Mouse (Mus musculus) lung, embryonic 14.5 days (tissue): ENCODE measurements around the gene Ern1. TPM values are rescaled to one million over a fixed set of nuclear protein-coding genes. Genes with fewer than 3 reads are reported as not detected.

ENCODE experiments used
- ATAC-seq: fragments of 200-750 bp; cut with Nextera tagmentation; 2 replicates; pipeline ENCODE4 v1.8.0; 2017; ENCODE audit warnings: mild to moderate bottlenecking, moderate TSS enrichment, moderate library complexity; ENCODE audit not compliant: insufficient read depth
- DNase-seq: peaks from one replicate; pipeline ENCODE4 v3.0.0-alpha.2; 2015
- H3K27ac ChIP-seq: fragments of 300-500 bp; sonication (generic); 2 replicates; pipeline ENCODE4 v1.5.1; 2014; ENCODE audit warnings: low read depth, mild to moderate bottlenecking, moderate library complexity
- H3K27me3 ChIP-seq: fragments of 300-500 bp; sonication (generic); 2 replicates; pipeline ENCODE4 v1.6.1; 2014; ENCODE audit warnings: low read length, control low read depth; ENCODE audit not compliant: insufficient read depth
- H3K36me3 ChIP-seq: fragments of 300-500 bp; sonication (generic); 2 replicates; pipeline ENCODE4 v1.6.1; 2014; ENCODE audit warnings: control low read depth; ENCODE audit not compliant: insufficient read depth
- H3K4me1 ChIP-seq: fragments of 300-500 bp; sonication (generic); 2 replicates; pipeline ENCODE4 v1.6.1; 2014; ENCODE audit warnings: antibody characterized with exemption, control low read depth; ENCODE audit not compliant: insufficient read depth
- H3K4me2 ChIP-seq: fragments of 300-500 bp; sonication (generic); 2 replicates; pipeline ENCODE4 v1.6.1; 2014; ENCODE audit warnings: mild to moderate bottlenecking
- H3K4me3 ChIP-seq: fragments of 300-500 bp; sonication (generic); 2 replicates; pipeline ENCODE4 v1.5.1; 2014; ENCODE audit warnings: low read depth, low read length
- H3K9ac ChIP-seq: fragments of 300-500 bp; sonication (generic); 2 replicates; pipeline ENCODE4 v1.6.1; 2014
- H3K9me3 ChIP-seq: fragments of 300-500 bp; sonication (generic); 2 replicates; pipeline ENCODE4 v1.6.1; 2016; ENCODE audit warnings: low read depth, low read length, control low read depth
- CTCF ChIP-seq: IDR thresholded peaks from 2 replicates; pipeline ENCODE4 v1.5.1; 2016; ENCODE audit warnings: antibody characterized with exemption, low read depth
- WGBS: fragments of 180-500 bp; shearing (Covaris S2); extraction: QIAGEN DNeasy Blood & Tissue Kit; methylation state at CpG from one replicate; pipeline ENCODE4 v1.1.7; 2014; 5-methylcytosine and 5-hydroxymethylcytosine counted together
- polyA plus RNA-seq: library from polyadenylated mRNA; unstranded; fragments of >200 nt; fragmentation: Nextera tagmentation; extraction: Ambion mirVana; gene quantifications from 2 replicates; pipeline ENCODE4 v1.2.1, GENCODE M21; 2014

Ern1 gene
- polyA plus RNA-seq, 1 experiment from 2014 or later: 8.6 TPM

DNA sequence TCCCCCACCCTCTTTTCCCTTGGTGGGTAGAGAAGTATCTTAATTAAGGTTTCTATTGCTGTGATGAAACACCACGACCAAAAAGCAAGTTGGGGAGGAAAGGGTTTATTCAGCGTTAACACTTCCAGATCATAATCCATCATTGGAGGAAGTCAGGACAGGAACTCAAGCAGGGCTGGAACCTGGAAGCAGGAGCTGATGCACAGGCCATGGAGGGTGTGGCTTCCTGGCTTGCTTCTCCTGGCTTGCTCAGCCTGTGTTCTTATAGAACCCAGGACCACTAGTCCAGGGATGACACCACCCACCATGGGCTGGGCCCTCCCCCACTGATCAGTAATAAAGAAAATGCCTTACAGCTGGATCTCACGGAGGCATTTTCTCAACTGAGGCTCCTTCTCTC lies 96.9 kb downstream of the Ern1 start:
- H3K27ac ChIP-seq: no peak overlapping the region
- H3K36me3 ChIP-seq: no peaks in the 10 kb centered on the region

DNA sequence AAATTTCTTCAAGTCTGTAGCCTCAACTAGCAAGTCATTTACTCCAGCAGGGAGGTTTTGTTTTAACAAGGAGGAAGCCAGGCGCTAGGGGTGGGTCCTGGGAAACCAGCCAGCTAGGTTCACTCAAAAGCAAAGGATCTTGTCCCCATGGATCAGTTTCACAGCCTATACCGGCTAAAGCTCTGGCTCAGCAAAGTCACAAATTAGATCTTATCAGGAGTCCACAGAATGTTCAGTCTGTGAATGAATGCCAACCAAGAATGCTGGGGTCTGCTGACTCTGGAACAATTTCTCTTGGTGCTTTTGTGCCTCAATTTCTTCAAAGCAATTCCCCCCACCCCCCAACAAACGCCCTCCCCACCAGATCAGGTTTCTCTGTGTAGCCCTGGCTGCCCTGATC lies 98.0 kb downstream of the Ern1 start:
- Histone ChIP-seq H3K4me2 (no peak overlapping the region), H3K9ac (no peak overlapping the region), H3K27me3 (no peaks in the 10 kb centered on the region), H3K36me3 (no peaks in the 10 kb centered on the region), H3K9me3 (no peaks in the 10 kb centered on the region), H3K4me1 (0 out of 2 replicates have a peak, but pooled peaks cover 3% of the 10 kb centered on the region), H3K4me3 (no peak overlapping the region), H3K27ac (no peak overlapping the region)
- no peak for ATAC-seq
- no peak for TF ChIP-seq CTCF
- WGBS: 10% methylated on average over 3 of the region's 3 CpGs
- DNase-seq: peak; percentile 50

More for the DNA sequence above, 96.9 kb downstream of the Ern1 start:
- H3K9ac ChIP-seq: no peak overlapping the region
- H3K4me1 ChIP-seq: 0 out of 2 replicates have a peak, but pooled peaks cover 3% of the 10 kb centered on the region
- ATAC-seq: peak; percentile 39; the same call in 1 of the 2 replicates
- H3K9me3 ChIP-seq: no peaks in the 10 kb centered on the region
- H3K27me3 ChIP-seq: no peaks in the 10 kb centered on the region
- H3K4me3 ChIP-seq: no peak overlapping the region
- DNase-seq: peak; percentile 20
- TF ChIP-seq CTCF: no peak
- 33% methylated on average over 3 of the region's 3 CpGs for WGBS
- no peak overlapping the region for H3K4me2 ChIP-seq

GRCm38 (mm10) chr11:106387791-106388216 lies 99.8 kb downstream of the Ern1 start, which contains the start of gene Icam2:
TSS of gene Icam2 (minus strand) at chr11:106388075.
- no peak for ATAC-seq
- Histone ChIP-seq H3K36me3 (no peaks in the 10 kb centered on the region), H3K27ac (no peak within 1 kb of the TSS), H3K4me3 (no peak within 1 kb of the TSS), H3K4me1 (0 out of 2 replicates have a peak, but pooled peaks cover 3% of the 10 kb centered on the region), H3K4me2 (no peak within 1 kb of the TSS), H3K27me3 (no peaks in the 10 kb centered on the region), H3K9ac (no peak within 1 kb of the TSS), H3K9me3 (no peaks in the 10 kb centered on the region)
- peak; percentile 19 for DNase-seq
- TF ChIP-seq CTCF: no peak
- 65% methylated on average over 6 of the region's 6 CpGs for WGBS

- 60% methylated on average over 6 of the region's 6 CpGs for WGBS
- no peak overlapping the region for H3K27ac ChIP-seq
- no peak for ATAC-seq
Observed at GRCm38 (mm10) chr11:106387020-106387419, 100.6 kb downstream of the Ern1 start.

GRCm38 (mm10) chr11:106386409-106386808 lies 101.2 kb downstream of the Ern1 start:
- ATAC-seq: no peak
- H3K36me3 ChIP-seq: no peaks in the 10 kb centered on the region
- 82% methylated on average over 3 of the region's 3 CpGs for WGBS

More at GRCm38 (mm10) chr11:106387020-106387419, 100.6 kb downstream of the Ern1 start:
- Histone ChIP-seq H3K27me3 (no peaks in the 10 kb centered on the region), H3K9me3 (no peaks in the 10 kb centered on the region), H3K36me3 (no peaks in the 10 kb centered on the region), H3K4me1 (0 out of 2 replicates have a peak, but pooled peaks cover 3% of the 10 kb centered on the region), H3K4me3 (no peak overlapping the region), H3K9ac (no peak overlapping the region), H3K4me2 (no peak overlapping the region)
- DNase-seq: no peak
- TF ChIP-seq CTCF: no peak

DNA sequence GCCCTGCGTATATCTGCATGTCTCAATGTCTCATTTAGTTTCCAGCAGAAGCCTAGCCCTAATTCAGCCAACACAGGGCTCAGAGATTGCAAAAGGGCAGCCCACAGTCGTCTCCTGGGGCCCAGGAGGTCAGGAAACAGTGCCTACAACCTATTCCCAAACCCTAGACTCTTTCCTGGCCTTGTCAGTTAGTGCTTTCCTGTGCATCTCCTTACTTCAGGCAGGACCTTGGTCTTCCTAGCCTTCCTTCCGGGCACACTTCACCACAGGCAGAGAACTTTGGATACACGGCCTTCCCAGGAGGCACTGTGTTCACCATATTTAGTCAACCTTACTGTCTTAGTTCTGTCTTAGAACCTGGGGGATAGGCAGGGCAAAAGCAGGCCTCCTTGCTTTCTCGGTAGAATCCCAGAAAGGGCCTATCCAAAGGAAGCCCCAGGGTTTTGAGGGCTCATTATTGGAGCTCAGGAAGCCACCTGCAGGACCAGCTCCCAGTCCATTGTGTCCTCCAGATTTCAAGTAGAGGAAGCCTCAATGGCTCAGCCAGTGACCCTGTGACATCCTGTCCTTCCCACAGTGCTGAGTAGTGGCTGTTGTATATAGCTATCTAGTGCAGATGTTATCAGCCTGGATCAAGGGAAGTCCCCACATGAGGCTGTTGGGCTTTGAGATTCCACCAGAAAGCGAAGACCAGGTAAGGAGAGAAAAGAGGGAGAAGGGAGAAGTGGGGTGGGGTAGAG lies 104.4 kb downstream of the Ern1 start:
- H3K36me3 ChIP-seq: no peaks in the 10 kb centered on the region
- H3K4me2 ChIP-seq: no peak overlapping the region
- H3K27ac ChIP-seq: peak overlapping the region; percentile 79
- no peak overlapping the region for H3K4me3 ChIP-seq
- DNase-seq (peak; percentile 20), ATAC-seq (no peak)
- 71% methylated on average over 6 of the region's 6 CpGs for WGBS
- no peak for TF ChIP-seq CTCF
- no peaks in the 10 kb centered on the region for H3K4me1 ChIP-seq
- no peak overlapping the region for H3K9ac ChIP-seq
- no peaks in the 10 kb centered on the region for H3K9me3 ChIP-seq
- no peaks in the 10 kb centered on the region for H3K27me3 ChIP-seq

More at GRCm38 (mm10) chr11:106386409-106386808, 101.2 kb downstream of the Ern1 start:
- 0 out of 2 replicates have a peak, but pooled peaks cover 3% of the 10 kb centered on the region for H3K4me1 ChIP-seq
- no peaks in the 10 kb centered on the region for H3K9me3 ChIP-seq
- no peak overlapping the region for H3K4me2 ChIP-seq
- no peak overlapping the region for H3K27ac ChIP-seq
- DNase-seq: no peak
- no peak for TF ChIP-seq CTCF
- no peaks in the 10 kb centered on the region for H3K27me3 ChIP-seq
- no peak overlapping the region for H3K9ac ChIP-seq
- no peak overlapping the region for H3K4me3 ChIP-seq

DNA sequence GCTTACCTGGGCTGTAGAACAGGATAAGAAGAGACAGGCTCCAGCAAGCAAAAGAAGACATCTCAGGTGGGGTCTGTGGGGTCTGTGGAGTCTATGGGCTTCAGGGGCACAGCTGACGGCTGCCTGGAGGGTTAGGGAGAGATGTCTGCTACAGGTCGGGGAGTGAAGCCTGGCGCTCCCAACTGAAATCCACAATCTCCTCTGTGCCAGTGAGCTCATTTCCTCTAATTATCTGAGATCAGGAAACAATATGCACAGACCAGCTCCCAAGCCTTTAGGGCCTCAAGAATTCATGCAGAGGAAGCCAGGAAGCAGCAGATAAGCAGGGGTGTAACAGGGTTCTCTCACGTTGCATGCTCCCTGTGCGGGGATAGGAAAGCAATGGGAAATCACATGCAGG lies 105.2 kb downstream of the Ern1 start:
- H3K36me3 ChIP-seq: no peaks in the 10 kb centered on the region
- 45% methylated on average over 5 of the region's 5 CpGs for WGBS
- ATAC-seq (peak; percentile 48), DNase-seq (peak; percentile 44)
- peak overlapping the region; percentile 29 for H3K4me3 ChIP-seq
- no peaks in the 10 kb centered on the region for H3K4me1 ChIP-seq
- TF ChIP-seq CTCF: no peak
- H3K27me3 ChIP-seq: no peaks in the 10 kb centered on the region
- peak overlapping the region; percentile 32 for H3K9ac ChIP-seq
- no peaks in the 10 kb centered on the region for H3K9me3 ChIP-seq
- peak overlapping the region; percentile 81 for H3K27ac ChIP-seq
- H3K4me2 ChIP-seq: peak overlapping the region; percentile 49
